Mouse (Mus musculus) gastrocnemius, adult 2 months (tissue): ENCODE data around the gene Lmbr1. TPM values are rescaled to one million over a fixed set of nuclear protein-coding genes. Genes with fewer than 3 reads are reported as not detected.
A peak's percentile ranks its signal among the peaks of the same experiment; 100 is the strongest.

Experiments used
- DNase-seq: peaks from one replicate; pipeline ENCODE4 v3.0.0; 2022
- H3K27ac ChIP-seq: fragments of 200-600 bp; 2 replicates; pipeline ENCODE4 v1.8.1; 2022; ENCODE audit warnings: mild to moderate bottlenecking
- H3K4me3 ChIP-seq: fragments of 200-600 bp; 2 replicates; pipeline ENCODE4 v1.8.1; 2022; ENCODE audit warnings: mild to moderate bottlenecking, moderate library complexity
- CTCF ChIP-seq: fragments of 200-600 bp; IDR thresholded peaks from 2 replicates; pipeline ENCODE4 v1.8.1; 2022; ENCODE audit warnings: antibody characterized with exemption, mild to moderate bottlenecking, moderate library complexity
- intact Hi-C: fragments of 180-260 bp; cut with DNase I; formaldehyde crosslinking; loops from one replicate; pipeline ENCODE4 v1.15.1; 2025
- microRNA-seq: library from miRNA; unstranded; fragments of <30 nt; microRNA quantifications from one replicate; pipeline ENCODE4 v1.2.0, GENCODE M21; 2021
- total RNA-seq, 2 experiments: library from RNA; stranded (reverse); gene quantifications; 2 replicates each; pipeline ENCODE4 v1.2.3; 2021

Gene Lmbr1
- total RNA-seq, 2 experiments from 2014 or later: 9.0 to 9.8 TPM

GRCm38 (mm10) chr5:29238379-29238778 lies 139.8 kb downstream of the Lmbr1 start:
- TF ChIP-seq CTCF: no peak
- no peak for DNase-seq
- intact Hi-C loops: no loop called here
- Histone ChIP-seq H3K4me3 (no peak overlapping the region), H3K27ac (no peak overlapping the region)

GRCm38 (mm10) chr5:29230481-29230880 lies 147.7 kb downstream of the Lmbr1 start:
- intact Hi-C loops: no loop called here
- TF ChIP-seq CTCF: no peak

GRCm38 (mm10) chr5:29224089-29224488 lies 154.1 kb downstream of the Lmbr1 start:
- TF ChIP-seq CTCF: no peak
- H3K27ac ChIP-seq: no peak overlapping the region
- H3K4me3 ChIP-seq: no peak overlapping the region
- no peak for DNase-seq
- intact Hi-C loops: no loop called here

More at GRCm38 (mm10) chr5:29230481-29230880, 147.7 kb downstream of the Lmbr1 start:
- DNase-seq: no peak
- H3K4me3 ChIP-seq: no peak overlapping the region
- no peak overlapping the region for H3K27ac ChIP-seq

- intact Hi-C loops: no loop called here
- H3K4me3 ChIP-seq: no peak overlapping the region
- no peak for DNase-seq
- no peak overlapping the region for H3K27ac ChIP-seq
- TF ChIP-seq CTCF: no peak
Measured at GRCm38 (mm10) chr5:29217997-29218396, 160.2 kb downstream of the Lmbr1 start.

- intact Hi-C loops: no loop called here
- Histone ChIP-seq H3K27ac (no peak overlapping the region), H3K4me3 (no peak overlapping the region)
- TF ChIP-seq CTCF: no peak
- no peak for DNase-seq
Measured at GRCm38 (mm10) chr5:29211980-29212555, 166.1 kb downstream of the Lmbr1 start.

- H3K4me3 ChIP-seq: no peak overlapping the region
- no peak for DNase-seq
- H3K27ac ChIP-seq: no peak overlapping the region
- TF ChIP-seq CTCF: no peak
- intact Hi-C loops: no loop called here
Measured at GRCm38 (mm10) chr5:29205690-29206089, 172.5 kb downstream of the Lmbr1 start.

GRCm38 (mm10) chr5:29199868-29200267 lies 178.3 kb downstream of the Lmbr1 start:
- no peak for TF ChIP-seq CTCF
- intact Hi-C loops: no loop called here
- no peak for DNase-seq
- Histone ChIP-seq H3K4me3 (no peak overlapping the region), H3K27ac (no peak overlapping the region)

- intact Hi-C loops: no loop called here
Measured at GRCm38 (mm10) chr5:29198960-29199488, 179.2 kb downstream of the Lmbr1 start.

GRCm38 (mm10) chr5:29197187-29197586 lies 181.0 kb downstream of the Lmbr1 start:
- DNase-seq: no peak
- no peak for TF ChIP-seq CTCF
- H3K4me3 ChIP-seq: no peak overlapping the region
- intact Hi-C loops: no loop called here
- H3K27ac ChIP-seq: no peak overlapping the region

More at GRCm38 (mm10) chr5:29198960-29199488, 179.2 kb downstream of the Lmbr1 start:
- TF ChIP-seq CTCF: no peak
- DNase-seq: no peak
- H3K27ac ChIP-seq: no peak overlapping the region
- no peak overlapping the region for H3K4me3 ChIP-seq

- TF ChIP-seq CTCF: no peak
- no peak for DNase-seq
- Histone ChIP-seq H3K27ac (no peak overlapping the region), H3K4me3 (peak overlapping the region; percentile 78)
- intact Hi-C loops: no loop called here
Measured at GRCm38 (mm10) chr5:29196264-29196658, 181.9 kb downstream of the Lmbr1 start.

GRCm38 (mm10) chr5:29195570-29196263 lies 182.5 kb downstream of the Lmbr1 start, which contains the start of gene Rnf32:
Rnf32 (plus strand) TSS chr5:29195992.
- DNase-seq: peak; percentile 74
- intact Hi-C loops: no loop called here
- H3K27ac ChIP-seq: peak within 1 kb of the TSS; percentile 59
- H3K4me3 ChIP-seq: peak within 1 kb of the TSS; percentile 78
- no peak for TF ChIP-seq CTCF

GRCm38 (mm10) chr5:29195231-29195569 lies 183.0 kb downstream of the Lmbr1 start:
- Histone ChIP-seq H3K27ac (peak overlapping the region; percentile 59), H3K4me3 (peak overlapping the region; percentile 78)
- DNase-seq: no peak
- intact Hi-C loops: no loop called here
- TF ChIP-seq CTCF: no peak

GRCm38 (mm10) chr5:29186798-29187197 lies 191.4 kb downstream of the Lmbr1 start:
- Histone ChIP-seq H3K27ac (no peak overlapping the region), H3K4me3 (no peak overlapping the region)
- intact Hi-C loops: no loop called here
- TF ChIP-seq CTCF: no peak
- no peak for DNase-seq

Small RNA genes lying within 50 kb of the gene (microRNA-seq; reads per million reads assigned to microRNA genes)
- gene Gm23801: not detected

Other genes starting within 250 kb of the Lmbr1 start
- gene Rnf32, start 182.4 kb downstream of the Lmbr1 start, total RNA-seq: 1 to 10 TPM in 1 of 2 experiments, under 1 TPM in 1; 0.94 to 1.3 TPM
- gene Nom1, start 56.3 kb upstream of the Lmbr1 start, total RNA-seq: 10 to 100 TPM; 11.2 to 13.6 TPM
- gene Mnx1, start 100.1 kb upstream of the Lmbr1 start, total RNA-seq: not detected
- 10 to 100 TPM; 35.9 to 36.3 TPM for gene Ube3c, start 190.9 kb upstream of the Lmbr1 start, total RNA-seq